Mouse (Mus musculus) small intestine, adult 10 weeks (tissue): ENCODE results near the gene Rc3h1. TPM values are rescaled to one million over a fixed set of nuclear protein-coding genes. Genes with fewer than 3 reads are reported as not detected.

Source experiments
- polyA plus RNA-seq: library from polyadenylated mRNA; stranded (reverse); fragments of 350-450 nt; fragmentation: Illumina TruSeq; extraction: RNeasy Lipid Tissue Mini Kit (QIAGEN cat#74804); gene quantifications from one replicate; pipeline ENCODE4 v1.2.3, GENCODE M21; 2014; ENCODE audit warnings: low replicate concordance

Gene Rc3h1
- polyA plus RNA-seq: 33.2 TPM

GRCm38 (mm10) chr1:160906057-160906557, at the start of gene Rc3h1:
Rc3h1 (plus strand) TSS chr1:160906418.

GRCm38 (mm10) chr1:160978071-160978735, 72.0 kb downstream of the Rc3h1 start, which contains the start of gene Serpinc1:
Serpinc1 (plus strand) TSS chr1:160978585.

Other genes with a start within 250 kb of the Rc3h1 start
- 147 TPM for gene Rabgap1l, start 113.2 kb upstream of the Rc3h1 start, polyA plus RNA-seq
- gene Serpinc1, start 72.2 kb downstream of the Rc3h1 start, polyA plus RNA-seq: 1.2 TPM
- 4.3 TPM for gene Zbtb37, start 128.4 kb downstream of the Rc3h1 start, polyA plus RNA-seq
- gene Dars2, start 164.2 kb downstream of the Rc3h1 start, polyA plus RNA-seq: 12.8 TPM
- gene Cenpl, start 164.3 kb downstream of the Rc3h1 start, polyA plus RNA-seq: 46.5 TPM
- gene Klhl20, start 225.1 kb downstream of the Rc3h1 start, polyA plus RNA-seq: 21.8 TPM
- 0.33 TPM for gene Ankrd45, start 236.3 kb downstream of the Rc3h1 start, polyA plus RNA-seq